Mouse (Mus musculus) layer of hippocampus, adult 9-11 months (tissue): ENCODE results near the gene C1qtnf4.
"Not testable (repeated sequence)": the region's sequence is repeated elsewhere in the genome, so short reads cannot be mapped to it uniquely, and the experiment has no call there.

ENCODE experiments used
- DNase-seq: peaks from one replicate; pipeline ENCODE4 v3.0.0; 2022

The C1qtnf4 gene

DNA sequence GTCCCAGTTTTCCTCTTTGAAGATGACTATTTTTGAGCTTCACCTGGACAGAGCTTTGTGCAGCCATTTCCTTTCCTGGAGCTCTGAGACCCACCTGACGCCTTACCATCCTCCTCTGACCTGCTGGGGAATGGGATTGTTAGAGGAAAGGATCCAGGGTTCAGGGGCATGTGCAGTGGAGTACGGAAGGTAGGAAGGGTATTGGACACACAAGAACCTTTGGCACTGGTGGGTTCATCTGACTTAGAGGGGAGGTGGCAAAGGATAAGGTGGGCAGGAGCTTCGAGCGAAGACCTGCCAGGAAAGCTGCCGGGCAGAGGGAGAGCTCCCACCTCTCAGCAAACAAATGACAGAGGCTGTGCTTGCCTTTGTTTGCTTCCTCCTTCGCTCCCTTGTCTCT, 776 bp downstream of the C1qtnf4 start:
- no peak for DNase-seq

DNA sequence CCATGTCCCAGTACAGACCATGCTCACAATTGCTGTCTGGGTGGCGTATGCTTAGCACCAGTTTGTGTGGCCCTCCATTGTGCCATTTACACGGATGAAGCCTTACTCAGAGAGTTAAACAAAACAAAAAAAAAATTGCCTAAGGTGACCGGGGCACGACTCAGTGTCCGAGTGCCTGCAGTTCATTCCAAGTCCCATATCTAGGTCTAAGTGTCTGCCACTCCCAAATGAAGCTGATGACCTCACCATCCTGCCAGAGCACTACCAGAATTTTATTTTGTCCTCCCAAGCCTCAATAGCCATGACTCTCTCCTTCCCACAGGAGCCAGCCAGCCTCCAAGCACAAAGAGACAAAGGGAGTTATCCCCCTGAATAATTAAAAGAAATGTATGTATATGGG, 2.0 kb downstream of the C1qtnf4 start:
- no peak for DNase-seq

DNA sequence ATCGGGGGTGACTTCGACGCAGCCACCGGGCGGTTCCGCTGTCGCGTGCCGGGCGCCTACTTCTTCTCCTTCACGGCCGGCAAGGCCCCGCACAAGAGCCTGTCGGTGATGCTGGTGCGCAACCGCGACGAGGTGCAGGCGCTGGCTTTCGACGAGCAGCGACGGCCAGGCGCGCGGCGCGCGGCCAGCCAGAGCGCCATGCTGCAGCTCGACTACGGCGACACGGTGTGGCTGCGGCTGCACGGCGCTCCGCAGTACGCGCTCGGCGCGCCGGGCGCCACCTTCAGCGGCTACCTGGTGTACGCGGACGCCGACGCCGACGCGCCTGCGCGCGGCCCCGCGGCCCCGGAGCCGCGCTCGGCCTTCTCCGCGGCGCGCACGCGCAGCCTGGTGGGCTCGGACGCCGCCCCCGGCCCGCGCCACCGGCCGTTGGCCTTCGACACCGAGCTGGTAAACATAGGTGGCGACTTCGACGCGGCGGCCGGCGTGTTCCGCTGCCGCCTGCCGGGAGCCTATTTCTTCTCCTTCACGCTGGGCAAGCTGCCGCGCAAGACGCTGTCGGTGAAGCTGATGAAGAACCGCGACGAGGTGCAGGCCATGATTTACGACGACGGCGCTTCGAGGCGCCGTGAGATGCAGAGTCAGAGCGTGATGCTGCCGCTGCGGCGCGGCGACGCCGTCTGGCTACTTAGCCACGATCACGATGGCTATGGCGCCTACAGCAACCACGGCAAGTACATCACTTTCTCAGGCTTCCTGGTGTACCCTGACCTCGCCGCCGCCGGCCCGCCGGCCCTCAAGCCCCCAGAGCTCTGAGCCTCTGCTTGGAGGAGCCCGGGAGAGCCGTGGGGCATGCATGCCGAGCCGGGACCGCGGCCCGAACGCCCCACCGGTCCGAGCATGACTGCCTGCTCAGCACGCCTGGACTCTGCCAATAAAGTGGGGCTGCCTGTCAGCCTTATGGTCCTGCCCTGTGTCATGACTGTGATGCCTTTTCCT, 4.2 kb downstream of the C1qtnf4 start:
- DNase-seq, result no peak

DNA sequence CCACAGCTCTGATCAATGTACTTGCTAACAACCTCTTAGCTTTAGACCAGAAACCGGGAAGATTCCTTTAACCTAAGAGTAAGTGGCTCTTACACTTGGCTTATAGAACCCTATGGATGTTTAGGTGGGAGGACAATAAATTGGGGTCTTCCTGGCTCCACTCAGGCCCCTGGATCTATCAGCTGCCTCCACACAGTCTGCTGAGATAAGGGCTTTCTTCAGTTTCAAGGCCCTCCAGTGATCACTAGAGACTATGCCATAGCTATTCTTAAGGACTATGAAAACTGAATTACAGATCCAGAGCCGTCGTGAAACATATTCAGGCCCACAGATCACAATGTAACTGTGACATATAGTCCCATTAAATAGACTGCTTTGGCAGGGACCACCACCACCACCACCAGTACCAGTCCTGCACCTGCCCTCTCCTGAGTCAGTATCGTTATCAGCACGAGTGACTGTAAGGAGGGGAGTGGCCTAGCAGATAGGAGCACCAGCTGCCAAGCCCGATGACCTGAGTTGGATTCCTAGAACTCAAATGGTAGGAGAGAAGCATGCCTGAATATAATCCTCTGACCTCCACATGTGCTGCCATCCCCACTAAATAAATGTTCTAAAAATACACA, 8.1 kb downstream of the C1qtnf4 start:
- no peak for DNase-seq

DNA sequence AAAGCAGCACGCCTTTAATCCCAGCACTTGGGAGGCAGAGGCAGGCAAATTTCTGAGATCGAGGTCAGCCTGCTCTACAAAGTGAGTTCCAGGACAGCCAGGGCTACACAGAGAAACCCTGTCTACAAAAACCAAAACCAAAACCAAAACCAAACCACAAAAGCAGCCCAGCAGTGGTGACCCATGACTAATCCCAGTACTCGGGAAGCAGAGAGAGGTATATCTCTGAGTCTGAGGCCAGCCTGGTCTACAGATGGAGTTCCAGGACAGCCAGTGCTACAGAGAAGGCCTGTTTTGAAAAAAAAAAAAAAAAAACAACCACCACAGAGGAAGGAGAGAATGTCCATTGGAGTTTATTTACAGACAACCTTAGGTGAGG, 8.6 kb downstream of the C1qtnf4 start:
- not testable (repeated sequence) for DNase-seq

DNA sequence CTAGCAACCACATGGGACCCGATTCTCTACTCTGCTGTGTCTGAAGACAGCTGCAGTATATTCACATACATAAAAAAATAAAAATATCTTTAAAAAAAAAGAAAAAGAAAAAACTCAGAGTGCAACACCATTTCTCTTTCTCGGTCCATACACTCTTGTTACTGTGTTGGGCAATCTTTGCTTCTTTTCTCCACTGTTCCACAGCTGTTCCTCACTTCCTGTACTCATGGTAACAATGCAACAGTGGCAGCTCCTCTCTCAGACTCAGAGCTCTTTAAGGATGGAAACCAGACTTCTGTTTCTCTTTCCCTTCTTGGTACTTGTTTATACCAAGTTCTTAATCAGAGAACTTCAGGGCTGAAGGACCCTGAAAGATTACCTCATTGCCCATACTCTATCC, 17.7 kb downstream of the C1qtnf4 start:
- DNase-seq, result no peak

DNA sequence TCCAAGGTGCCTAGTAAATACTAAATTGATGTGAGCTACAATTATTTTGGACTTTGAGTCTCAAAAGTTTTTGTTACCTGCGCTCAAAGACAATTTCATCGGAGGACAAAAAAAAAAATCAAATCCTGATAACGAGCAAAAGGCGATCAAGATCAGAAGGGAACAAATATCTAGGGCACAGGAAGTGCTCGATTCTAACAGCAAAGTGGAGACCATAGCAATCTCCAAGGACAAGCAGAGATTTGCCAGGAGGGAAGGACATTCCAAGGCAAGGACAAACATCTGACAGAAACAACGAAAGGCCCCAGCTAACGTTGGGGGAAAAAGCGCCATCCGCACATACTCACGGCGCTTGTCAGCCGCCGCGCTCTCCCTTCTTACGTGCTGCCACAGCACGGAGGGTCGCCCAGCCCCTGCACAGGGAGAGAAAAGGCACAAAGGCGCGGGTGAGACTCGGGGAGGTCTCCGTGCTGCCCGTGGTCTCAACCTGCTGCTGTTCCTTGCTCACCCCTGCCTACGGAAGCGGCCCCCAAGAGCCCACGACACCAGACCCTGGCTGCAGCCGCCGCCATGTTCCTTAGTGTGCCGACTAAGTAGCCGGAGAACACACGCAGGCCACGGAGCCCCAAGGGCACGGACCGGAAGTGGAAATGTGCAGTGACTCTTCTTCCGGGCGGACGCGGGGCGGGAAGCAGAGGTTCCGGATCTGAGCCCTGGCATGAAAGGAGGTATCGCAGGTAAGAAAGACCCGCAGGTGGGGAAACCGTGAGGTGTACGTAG, 18.6 kb downstream of the C1qtnf4 start, which contains the start of the genes Kbtbd4 and Ndufs3:
Gene Kbtbd4 (plus strand): TSS at position 665 of the 780 bp plus-strand sequence.
Gene Ndufs3 (minus strand): TSS at position 752 of the 780 bp plus-strand sequence.
- peak; percentile 78 for DNase-seq

DNA sequence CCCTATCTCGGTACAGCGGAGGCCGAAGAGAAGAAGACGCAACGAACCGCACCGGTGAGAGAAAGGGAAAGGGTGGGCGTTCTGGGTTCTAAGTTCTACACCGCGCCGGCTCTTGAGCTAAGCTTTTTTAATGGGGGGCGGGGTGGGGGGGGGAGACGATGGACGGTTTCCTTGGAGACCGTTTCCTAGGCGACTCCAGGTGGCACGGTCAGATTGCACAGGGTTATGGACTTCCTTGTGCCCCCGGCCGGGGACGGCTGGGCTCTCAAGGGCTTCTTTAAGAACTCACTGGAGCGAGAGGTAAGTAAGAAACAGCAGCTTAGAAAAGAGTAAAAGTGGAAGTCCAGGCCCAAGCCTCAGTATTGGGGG, 19.2 kb downstream of the C1qtnf4 start:
- no peak for DNase-seq

DNA sequence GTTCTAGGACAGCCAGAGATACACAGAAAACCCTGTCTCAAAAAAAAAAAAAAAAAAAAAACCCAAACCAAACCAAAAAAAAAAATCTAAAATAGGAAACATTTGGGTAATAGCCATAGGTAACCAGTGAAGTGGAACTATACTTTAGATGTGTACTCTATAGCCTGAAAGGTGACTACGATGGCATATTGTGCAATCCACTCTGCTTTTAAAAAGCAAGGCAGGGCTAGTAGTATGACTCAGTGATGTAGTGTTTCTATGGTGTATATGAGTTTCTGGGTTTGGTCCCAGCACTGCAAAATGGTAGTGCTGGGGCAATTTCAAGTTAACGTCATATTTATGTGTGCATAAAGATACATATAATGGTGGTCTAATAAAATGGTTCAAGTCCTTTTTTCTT, 21.1 kb downstream of the C1qtnf4 start:
- no peak for DNase-seq

DNA sequence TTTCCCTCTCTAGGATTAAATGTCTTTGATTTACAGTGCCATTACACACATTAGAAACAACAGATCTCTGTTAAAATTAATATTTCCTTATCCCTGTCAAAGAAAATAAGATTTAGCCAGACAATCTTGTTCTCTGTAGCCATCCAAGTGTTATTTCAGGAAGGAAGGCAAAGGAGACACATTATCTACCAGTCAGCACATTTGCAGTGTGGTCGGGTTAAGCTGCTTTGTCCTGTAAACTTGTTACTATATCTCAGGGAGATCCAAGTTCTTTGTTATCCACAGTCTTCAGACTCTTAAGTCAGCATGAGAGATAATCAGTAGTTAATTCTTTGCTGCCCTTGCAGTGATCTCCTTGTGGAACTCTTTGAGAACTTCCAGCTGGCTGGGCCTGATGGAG, 25.2 kb downstream of the C1qtnf4 start:
- DNase-seq, result no peak

DNA sequence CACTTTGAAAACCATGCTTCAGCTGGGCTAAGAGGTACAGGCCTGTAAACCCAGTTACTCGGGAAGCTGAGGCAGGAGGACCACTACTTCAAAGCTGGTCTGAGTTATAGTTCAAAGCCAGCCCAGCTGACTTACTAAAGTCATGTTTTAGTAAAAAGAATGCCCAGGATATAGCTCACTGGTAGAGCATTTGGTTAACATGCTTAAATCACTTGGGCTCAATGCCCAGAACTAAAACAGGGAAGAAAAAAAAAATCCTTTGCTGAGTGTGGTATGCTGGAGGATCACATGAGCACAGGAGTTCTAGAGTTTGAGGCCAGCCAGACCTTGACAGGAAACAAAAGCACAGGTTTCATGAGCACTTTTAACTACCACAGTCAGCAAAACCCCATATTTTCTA, 26.0 kb downstream of the C1qtnf4 start:
- no peak for DNase-seq

DNA sequence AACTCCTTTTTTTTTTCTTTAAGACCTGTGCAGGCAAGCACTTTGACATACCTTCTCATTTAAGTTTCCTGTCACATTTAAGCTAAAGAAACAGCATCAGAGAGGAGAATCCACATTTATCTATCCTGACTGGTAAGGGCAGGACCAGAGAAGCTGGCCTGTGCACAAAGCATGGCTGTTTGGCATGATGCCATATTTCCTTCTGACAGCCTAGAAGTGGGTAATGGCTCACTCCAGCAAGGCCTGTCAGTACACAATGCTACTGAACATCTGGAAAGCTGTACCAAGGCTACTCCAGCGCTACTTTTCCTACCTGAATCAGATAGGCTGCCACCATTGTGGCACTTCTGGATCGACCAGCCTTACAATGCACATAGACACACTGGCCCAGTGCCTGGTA, 28.0 kb downstream of the C1qtnf4 start:
- no peak for DNase-seq

DNA sequence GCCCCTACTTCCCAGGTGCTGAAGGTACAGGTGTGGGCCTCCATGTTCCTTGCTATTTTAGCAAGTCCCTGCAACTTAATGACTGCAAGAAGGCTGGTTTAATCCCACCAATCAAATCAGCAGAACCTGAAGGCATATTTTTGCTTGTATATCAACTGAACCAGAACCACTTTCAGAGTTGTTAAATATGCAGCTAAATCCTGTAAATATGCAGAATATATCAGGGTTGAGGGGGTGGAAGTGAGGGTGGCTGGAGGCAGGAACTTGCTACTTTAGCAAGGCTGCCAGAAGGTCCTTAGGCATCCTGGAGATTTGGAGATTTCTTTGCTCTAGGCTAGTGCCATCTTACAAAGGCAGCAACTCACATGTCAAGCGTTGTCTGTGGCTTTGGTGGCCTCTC, 29.9 kb downstream of the C1qtnf4 start:
- DNase-seq, result no peak

DNA sequence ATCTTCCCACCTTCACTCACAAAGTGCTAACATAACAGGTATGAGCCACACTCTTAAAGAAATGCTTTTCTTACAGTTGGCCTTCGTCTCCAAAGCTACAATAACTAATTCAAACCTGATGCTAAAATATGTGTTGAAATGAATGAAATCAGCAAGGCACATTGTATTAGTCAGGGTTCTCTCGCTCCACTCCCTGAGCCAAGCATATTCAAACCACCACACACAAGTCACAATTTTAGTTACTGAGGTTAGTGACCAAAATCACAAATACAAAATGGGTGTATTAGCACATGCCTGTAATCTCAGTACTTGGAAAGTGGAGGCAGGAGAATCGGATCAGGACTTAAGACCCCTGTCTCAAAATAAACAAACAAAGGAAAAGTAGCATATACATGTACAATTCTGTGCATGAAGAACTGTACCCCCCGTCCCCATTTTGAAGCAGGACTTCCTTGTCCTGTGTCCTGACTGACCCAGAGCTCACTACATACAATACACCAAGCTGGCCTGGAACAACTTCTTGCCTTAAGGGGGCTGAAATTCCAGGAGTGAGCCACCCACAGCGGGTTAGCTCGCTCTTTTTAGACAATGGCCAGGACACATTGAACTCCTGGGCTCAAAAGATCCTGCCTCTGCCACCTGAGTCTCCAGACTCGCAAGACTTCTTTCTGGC, 31.0 kb downstream of the C1qtnf4 start:
- DNase-seq, result no peak

DNA sequence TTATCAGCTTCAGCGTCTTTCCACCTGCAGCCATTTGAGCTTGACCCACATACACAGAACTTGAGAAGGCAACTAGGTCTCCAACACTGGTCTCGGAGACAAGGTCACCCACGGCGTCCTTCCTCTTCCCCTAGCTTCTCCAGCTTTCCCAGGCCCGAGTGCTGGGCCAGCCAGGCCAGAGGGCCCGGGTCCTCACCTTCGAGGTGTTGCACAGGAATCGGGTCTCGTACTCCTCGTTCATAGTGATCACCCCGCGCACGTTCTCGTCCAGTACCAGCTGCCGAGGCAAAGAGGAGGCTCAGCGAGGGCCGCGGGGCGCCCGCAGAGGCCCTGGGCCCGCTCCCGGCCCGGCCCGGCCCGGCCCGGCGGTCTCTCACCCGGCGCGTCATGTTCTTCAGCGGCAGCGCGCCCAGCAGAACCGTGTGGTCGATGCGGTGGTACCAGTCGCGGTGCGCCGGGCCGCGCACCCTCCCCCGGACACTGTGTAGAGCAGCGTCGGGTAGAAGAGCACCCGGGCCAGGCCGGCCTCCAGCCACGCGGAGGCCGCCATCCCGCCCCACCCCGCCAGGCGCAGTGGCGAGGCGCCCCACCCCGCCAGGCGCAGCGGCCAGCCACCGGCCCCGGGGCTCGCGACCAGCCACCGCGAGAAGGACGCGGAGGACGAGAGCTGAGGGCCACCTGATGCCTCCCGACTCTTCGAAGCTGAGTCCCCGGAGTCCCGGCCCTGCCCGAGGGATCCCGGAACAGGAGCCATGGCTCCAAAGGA, 31.8 kb downstream of the C1qtnf4 start:
- peak; percentile 28 for DNase-seq

DNA sequence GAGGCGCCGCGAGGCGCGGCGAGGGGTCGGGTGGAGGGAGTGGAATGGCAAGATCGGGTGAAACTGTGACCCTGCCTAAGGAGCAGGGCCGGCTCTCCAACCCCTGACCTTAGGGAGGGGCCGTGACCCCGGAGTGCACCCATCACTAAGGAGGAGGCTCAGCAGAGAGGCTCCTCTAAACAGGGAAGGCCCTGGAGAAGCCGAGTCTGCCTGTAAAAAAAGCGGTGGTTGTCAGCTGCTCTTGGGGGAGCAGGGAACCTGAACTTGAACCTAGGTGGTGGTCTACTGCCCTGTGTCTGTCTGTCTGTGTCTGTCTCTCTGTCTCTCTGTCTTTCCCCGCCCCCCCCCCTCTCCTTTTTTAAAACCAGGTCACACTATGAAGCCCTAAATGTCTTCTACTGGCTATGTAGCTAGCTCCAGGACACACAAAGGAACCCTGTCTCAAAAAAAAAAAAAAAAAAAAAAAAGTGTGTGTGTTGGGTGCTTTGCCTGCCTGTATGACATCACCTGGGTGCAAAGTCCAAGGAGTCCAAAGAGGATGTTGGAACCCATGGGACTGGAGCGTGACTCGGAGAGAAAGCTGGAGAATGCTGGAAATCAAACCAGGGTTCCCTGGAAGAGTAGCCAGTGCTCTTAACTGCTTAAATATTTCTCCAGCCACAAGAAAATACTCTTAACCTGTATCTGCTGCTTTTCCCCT, 32.5 kb downstream of the C1qtnf4 start:
- DNase-seq, result no peak

DNA sequence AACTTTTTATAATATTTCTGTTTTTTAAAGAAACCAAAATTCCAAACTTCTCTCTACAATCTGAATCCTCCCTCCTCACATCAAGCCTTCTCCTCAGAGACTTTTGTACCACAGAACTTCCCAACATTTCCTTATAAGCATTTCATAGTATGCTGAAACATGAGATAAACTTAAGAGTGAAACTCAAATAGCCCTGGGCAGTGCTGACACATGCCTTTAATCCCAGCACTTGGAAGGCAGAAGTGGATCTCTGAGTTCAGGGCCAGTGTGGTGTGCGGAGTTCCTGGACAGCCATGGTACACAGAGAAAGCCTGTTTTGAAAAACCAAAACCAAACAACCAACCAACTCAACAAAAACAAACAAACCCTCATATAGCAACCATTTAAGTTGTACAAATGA, 35.5 kb downstream of the C1qtnf4 start:
- no peak for DNase-seq

DNA sequence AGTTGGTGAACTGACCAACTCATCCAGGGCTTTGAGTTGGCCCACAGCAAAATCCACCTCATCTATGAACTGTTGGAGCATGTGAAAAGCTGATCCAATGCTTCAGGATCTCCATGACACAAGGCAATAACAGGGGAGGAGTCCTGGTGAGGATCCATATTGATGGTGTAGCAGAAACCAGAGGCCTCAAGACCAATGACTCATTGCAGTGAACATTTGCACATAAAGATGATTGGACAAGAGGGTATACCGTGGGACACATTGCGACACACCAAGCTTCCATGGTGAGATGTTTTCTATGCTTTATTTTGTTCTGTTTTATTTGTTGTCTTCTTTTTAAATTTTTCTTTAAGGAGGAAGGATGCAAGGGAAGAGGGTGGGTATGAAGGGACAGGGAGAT, 37.0 kb downstream of the C1qtnf4 start:
- DNase-seq, result no peak

DNA sequence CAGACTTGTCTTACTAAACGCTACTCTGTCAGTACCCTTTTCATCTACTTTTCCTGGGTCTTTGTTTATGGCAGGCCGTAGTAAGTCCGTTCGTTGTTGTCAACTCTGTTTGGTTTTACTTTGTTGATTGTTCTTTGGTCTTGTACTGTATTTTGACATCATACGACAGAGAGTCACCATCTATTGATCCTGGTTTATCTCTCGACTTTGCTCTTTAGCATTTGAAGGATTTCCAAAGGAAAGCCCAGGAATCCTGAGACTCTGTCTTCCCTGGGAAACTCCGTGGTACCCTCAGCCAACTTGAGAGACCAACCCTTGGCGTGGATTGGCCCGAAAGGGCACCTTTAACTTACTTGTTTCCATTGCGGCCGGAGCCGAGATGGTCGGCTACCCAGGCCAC, 42.9 kb downstream of the C1qtnf4 start:
- no peak for DNase-seq

DNA sequence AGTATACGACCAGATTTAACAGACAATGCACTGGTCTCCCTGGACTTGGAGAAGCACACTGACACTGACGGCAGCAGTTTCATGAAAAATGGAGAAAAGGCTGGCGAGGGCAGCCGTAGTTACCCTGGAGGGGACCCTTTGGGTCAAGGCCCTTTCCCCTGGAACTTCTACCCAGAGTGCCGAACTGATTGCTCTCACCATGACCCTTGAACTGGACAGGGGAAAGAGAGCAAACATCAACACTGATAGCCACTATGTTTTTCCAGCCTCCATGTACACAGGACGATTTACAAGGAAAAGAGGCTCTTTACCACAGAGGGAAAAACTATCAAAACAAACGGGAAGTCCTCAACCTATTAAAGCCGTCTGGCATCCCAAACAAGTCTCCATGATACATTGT, 46.2 kb downstream of the C1qtnf4 start:
- no peak for DNase-seq

DNA sequence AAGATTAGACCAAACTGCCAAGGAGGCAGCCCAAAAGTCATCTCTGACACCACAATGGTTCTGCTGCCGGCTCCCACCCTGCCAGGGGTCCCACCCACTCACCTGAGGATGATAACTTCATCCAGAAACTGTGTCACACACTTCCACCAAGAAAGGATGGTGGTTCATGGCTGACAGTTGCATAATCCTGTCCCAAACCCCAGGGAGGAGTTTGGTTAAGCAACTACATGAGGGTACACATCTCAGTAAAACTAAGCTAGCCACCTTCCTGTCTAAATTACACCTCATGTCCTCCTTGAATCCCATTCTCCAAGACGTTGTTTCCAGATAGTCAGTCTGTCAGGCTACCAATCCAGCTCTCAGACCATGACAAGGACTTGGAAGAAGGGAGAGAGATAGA, 46.6 kb downstream of the C1qtnf4 start:
- no peak for DNase-seq

DNA sequence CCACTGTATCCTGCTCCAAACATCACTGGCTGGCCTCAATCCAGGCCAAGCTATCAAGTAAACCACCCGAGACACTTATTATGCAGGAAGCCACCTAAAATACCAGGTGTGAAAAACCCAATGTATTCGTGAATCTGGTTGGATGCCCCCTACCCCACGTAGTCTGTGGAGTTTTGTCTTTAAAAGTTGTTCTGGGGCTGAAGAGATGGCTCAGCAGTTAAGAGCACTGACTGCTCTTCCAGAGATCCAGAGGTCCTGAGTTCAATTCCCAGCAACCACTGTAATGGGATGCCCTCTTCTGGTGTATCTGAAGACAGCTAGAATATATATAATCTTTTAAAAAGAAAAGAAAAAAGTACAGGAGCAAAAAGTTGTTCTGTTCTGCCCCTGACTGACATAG, 52.7 kb downstream of the C1qtnf4 start:
- DNase-seq, result no peak
